Mouse (Mus musculus): ENCODE results near the gene Ucn3. TPM values are rescaled to one million over a fixed set of nuclear protein-coding genes. Genes with fewer than 3 reads are reported as not detected.

Gene Ucn3
- total and polyA plus RNA-seq, 2 experiments from 2014 or later = 0.29 TPM; not detected in 1

DNA sequence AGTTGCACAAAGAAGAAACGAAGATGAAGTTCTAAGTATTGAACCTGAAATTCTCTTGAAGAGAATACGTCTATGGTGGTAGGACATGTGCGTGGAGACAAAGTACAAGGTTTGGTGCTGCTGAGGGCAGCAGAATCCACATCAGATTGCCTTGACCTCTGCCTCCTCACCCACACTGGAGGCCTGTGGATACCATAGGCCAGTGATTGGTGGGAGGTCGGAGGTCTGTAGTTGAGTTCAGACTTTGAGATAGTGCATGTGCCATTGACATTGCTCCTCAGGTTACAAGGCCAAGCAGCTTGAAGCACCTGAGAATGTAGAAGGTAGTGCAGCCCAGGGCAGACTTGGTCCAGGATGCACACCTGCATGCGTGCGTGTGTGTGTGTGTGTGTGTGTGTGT is 19.1 kb downstream of the Ucn3 start:
- Histone ChIP-seq H3K4me2 (ENCODE audit: low read depth, low read length) (no peak overlapping the region), H3K36me3 (ENCODE audit: insufficient read depth, low read length) (no peaks in the 10 kb centered on the region), H3K27me3 (ENCODE audit: insufficient read depth, low read length) (no peaks in the 10 kb centered on the region), H3K9me3 (ENCODE audit: low read length) (no peaks in the 10 kb centered on the region), H3K4me3 (ENCODE audit: low read length) (no peak overlapping the region), H3K9ac (replicated peaks; ENCODE audit: low read length) (no peak overlapping the region), H3K4me1 (ENCODE audit: insufficient read depth, low read length) (no peaks in the 10 kb centered on the region), H3K27ac (no peak overlapping the region)
- 94% methylated on average over 6 of the region's 6 CpGs for WGBS
- no peak for TF ChIP-seq CTCF (IDR thresholded peaks at IDR 0.05; ENCODE audit: low read depth)
- ATAC-seq = no peak
- no peak for DNase-seq (ENCODE audit: low spot score)

DNA sequence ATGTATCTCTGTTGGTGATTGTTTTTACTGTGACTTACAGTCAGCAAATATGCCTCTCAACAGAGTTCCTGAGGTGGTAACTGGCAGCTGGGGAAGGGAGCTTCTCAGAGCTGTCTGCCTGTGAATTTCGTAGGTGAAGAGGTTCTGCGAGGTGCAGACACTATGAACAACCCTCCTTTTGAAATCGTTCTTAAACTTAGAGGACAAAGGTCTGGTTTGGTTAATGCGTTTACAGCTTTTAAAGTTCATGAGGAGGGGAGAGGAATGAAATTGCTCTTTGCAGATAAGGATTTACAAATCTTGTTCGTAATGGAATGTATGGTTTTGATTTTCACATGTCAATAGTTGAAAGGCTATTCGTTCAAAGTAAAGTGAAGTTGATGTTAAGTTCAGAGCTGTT is 19.5 kb downstream of the Ucn3 start:
- no peak overlapping the region for H3K4me3 ChIP-seq (ENCODE audit: low read length)
- H3K9ac ChIP-seq (replicated peaks; ENCODE audit: low read length) = no peak overlapping the region
- DNase-seq (ENCODE audit: low spot score) (no peak), ATAC-seq (no peak)
- H3K27me3 ChIP-seq (ENCODE audit: insufficient read depth, low read length) = no peaks in the 10 kb centered on the region
- H3K36me3 ChIP-seq (ENCODE audit: insufficient read depth, low read length) = no peaks in the 10 kb centered on the region
- H3K9me3 ChIP-seq (ENCODE audit: low read length) = no peaks in the 10 kb centered on the region
- no peaks in the 10 kb centered on the region for H3K4me1 ChIP-seq (ENCODE audit: insufficient read depth, low read length)
- H3K4me2 ChIP-seq (ENCODE audit: low read depth, low read length) = no peak overlapping the region
- no peak overlapping the region for H3K27ac ChIP-seq
- no peak for TF ChIP-seq CTCF (IDR thresholded peaks at IDR 0.05; ENCODE audit: low read depth)
- WGBS = 91% methylated on average over 6 of the region's 6 CpGs

GRCm38 (mm10) chr13:3924483-3924882 is 20.7 kb downstream of the Ucn3 start:
- Histone ChIP-seq H3K4me3 (ENCODE audit: low read length) (no peak overlapping the region), H3K4me1 (ENCODE audit: insufficient read depth, low read length) (no peaks in the 10 kb centered on the region), H3K36me3 (ENCODE audit: insufficient read depth, low read length) (no peaks in the 10 kb centered on the region), H3K4me2 (ENCODE audit: low read depth, low read length) (no peak overlapping the region), H3K9me3 (ENCODE audit: low read length) (no peaks in the 10 kb centered on the region), H3K27ac (no peak overlapping the region), H3K27me3 (ENCODE audit: insufficient read depth, low read length) (no peaks in the 10 kb centered on the region), H3K9ac (replicated peaks; ENCODE audit: low read length) (no peak overlapping the region)
- DNase-seq (ENCODE audit: low spot score) (no peak), ATAC-seq (no peak)
- TF ChIP-seq CTCF (IDR thresholded peaks at IDR 0.05; ENCODE audit: low read depth) = no peak
- WGBS = 87% methylated on average over 5 of the region's 5 CpGs

- Histone ChIP-seq H3K27me3 (ENCODE audit: insufficient read depth, low read length) (no peaks in the 10 kb centered on the region), H3K27ac (peak within 1 kb of the TSS; percentile 72), H3K36me3 (ENCODE audit: insufficient read depth, low read length) (no peaks in the 10 kb centered on the region), H3K4me1 (ENCODE audit: insufficient read depth, low read length) (no peaks in the 10 kb centered on the region), H3K9ac (replicated peaks; ENCODE audit: low read length) (peak within 1 kb of the TSS; percentile 72), H3K9me3 (ENCODE audit: low read length) (no peaks in the 10 kb centered on the region), H3K4me2 (ENCODE audit: low read depth, low read length) (peak within 1 kb of the TSS; percentile 83), H3K4me3 (ENCODE audit: low read length) (peak within 1 kb of the TSS; percentile 90)
- ATAC-seq = peak; percentile 99
- under 1% methylated on average over 52 of the region's 52 CpGs for WGBS
- DNase-seq (ENCODE audit: low spot score) = peak; percentile 96
- TF ChIP-seq CTCF (IDR thresholded peaks at IDR 0.05; ENCODE audit: low read depth) = peak; percentile 2; the same call in 1 of the 2 replicates
Measured at GRCm38 (mm10) chr13:3917571-3918311, 27.4 kb downstream of the Ucn3 start, which contains the start of the genes Net1 and Tubal3. Net1 (minus strand) TSS chr13:3918220. Tubal3 (plus strand) TSS chr13:3918274.

GRCm38 (mm10) chr13:3913504-3913903 is 31.6 kb downstream of the Ucn3 start:
- H3K4me1 ChIP-seq (ENCODE audit: insufficient read depth, low read length) = no peaks in the 10 kb centered on the region
- H3K4me2 ChIP-seq (ENCODE audit: low read depth, low read length) = no peak overlapping the region
- no peak overlapping the region for H3K4me3 ChIP-seq (ENCODE audit: low read length)
- TF ChIP-seq CTCF (IDR thresholded peaks at IDR 0.05; ENCODE audit: low read depth) = no peak
- H3K36me3 ChIP-seq (ENCODE audit: insufficient read depth, low read length) = no peaks in the 10 kb centered on the region
- DNase-seq (ENCODE audit: low spot score) = no peak
- no peaks in the 10 kb centered on the region for H3K9me3 ChIP-seq (ENCODE audit: low read length)
- no peak overlapping the region for H3K27ac ChIP-seq
- ATAC-seq = no peak
- no peaks in the 10 kb centered on the region for H3K27me3 ChIP-seq (ENCODE audit: insufficient read depth, low read length)
- 85% methylated on average over 4 of the region's 4 CpGs for WGBS
- no peak overlapping the region for H3K9ac ChIP-seq (replicated peaks; ENCODE audit: low read length)

DNA sequence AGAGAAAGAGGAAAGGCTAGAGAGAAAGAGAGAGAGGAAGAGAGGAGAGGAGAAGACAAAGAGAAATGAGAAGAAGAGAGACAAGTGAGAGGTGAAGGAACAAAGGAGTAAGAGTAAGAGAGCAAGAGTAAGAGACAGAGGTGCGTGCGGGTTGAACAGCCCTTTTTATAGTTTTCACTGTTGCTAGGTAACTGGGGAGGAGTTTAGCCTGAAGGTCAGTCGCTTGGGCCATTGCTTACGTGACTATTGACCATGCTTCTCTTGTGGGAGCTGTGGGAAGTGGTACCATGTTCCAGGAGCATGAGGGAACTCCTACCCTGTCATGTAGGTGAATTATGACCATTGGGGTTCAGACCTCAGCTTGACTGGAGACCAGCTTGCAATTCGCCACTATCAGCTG is 34.8 kb downstream of the Ucn3 start:
- Histone ChIP-seq H3K4me3 (ENCODE audit: low read length) (no peak overlapping the region), H3K27me3 (ENCODE audit: insufficient read depth, low read length) (no peaks in the 10 kb centered on the region), H3K4me2 (ENCODE audit: low read depth, low read length) (no peak overlapping the region), H3K36me3 (ENCODE audit: insufficient read depth, low read length) (no peaks in the 10 kb centered on the region), H3K9ac (replicated peaks; ENCODE audit: low read length) (no peak overlapping the region), H3K27ac (no peak overlapping the region), H3K4me1 (ENCODE audit: insufficient read depth, low read length) (no peaks in the 10 kb centered on the region), H3K9me3 (ENCODE audit: low read length) (no peaks in the 10 kb centered on the region)
- TF ChIP-seq CTCF (IDR thresholded peaks at IDR 0.05; ENCODE audit: low read depth) = no peak
- DNase-seq (ENCODE audit: low spot score) (no peak), ATAC-seq (no peak)
- WGBS = 79% methylated on average over 5 of the region's 5 CpGs

- DNase-seq (ENCODE audit: low spot score) = no peak
- H3K27me3 ChIP-seq (ENCODE audit: insufficient read depth, low read length) = no peaks in the 10 kb centered on the region
- no peak overlapping the region for H3K4me2 ChIP-seq (ENCODE audit: low read depth, low read length)
- no peak overlapping the region for H3K27ac ChIP-seq
- TF ChIP-seq CTCF (IDR thresholded peaks at IDR 0.05; ENCODE audit: low read depth) = no peak
- 90% methylated on average over 4 of the region's 4 CpGs for WGBS
- no peak overlapping the region for H3K4me3 ChIP-seq (ENCODE audit: low read length)
- no peaks in the 10 kb centered on the region for H3K9me3 ChIP-seq (ENCODE audit: low read length)
- no peak overlapping the region for H3K9ac ChIP-seq (replicated peaks; ENCODE audit: low read length)
- no peaks in the 10 kb centered on the region for H3K36me3 ChIP-seq (ENCODE audit: insufficient read depth, low read length)
- H3K4me1 ChIP-seq (ENCODE audit: insufficient read depth, low read length) = no peaks in the 10 kb centered on the region
- ATAC-seq = no peak
Measured at GRCm38 (mm10) chr13:3908262-3908661, 36.9 kb downstream of the Ucn3 start.
